Mouse (Mus musculus) cerebellum, adult 2 months (tissue): ENCODE results near the gene Trim26.

Experiments
- CTCF ChIP-seq: fragments of 200-500 bp; IDR thresholded peaks from 2 replicates; pipeline ENCODE4 v1.5.1; 2011; ENCODE audit warnings: low read depth, mild to moderate bottlenecking, control low read depth, low read length, moderate library complexity, borderline replicate concordance; ENCODE audit not compliant: insufficient read depth
- POLR2A ChIP-seq: fragments of 200-500 bp; IDR thresholded peaks from 2 replicates; pipeline ENCODE4 v1.6.1; 2011; ENCODE audit warnings: low read length, control low read depth, borderline replicate concordance; ENCODE audit not compliant: insufficient read depth

- TF ChIP-seq CTCF (no peak), POLR2A (no peak)
These were observed 6.5 kb upstream of the Trim26 start for GRCm38 (mm10) chr17:36830470-36830869.
